Mouse (Mus musculus) E14TG2a.4 (cell line): ENCODE results near the gene Adam19.

Source experiments
- CTCF ChIP-seq: conservative IDR thresholded peaks from 2 replicates; pipeline ENCODE4 v1.5.1; 2014; ENCODE audit warnings: low read length
- NANOG ChIP-seq: IDR thresholded peaks from 2 replicates; pipeline ENCODE4 v1.6.1; 2014; ENCODE audit warnings: borderline replicate concordance, low read length, mixed read lengths
- POU5F1 ChIP-seq: IDR thresholded peaks from 2 replicates; pipeline ENCODE4 v1.6.1; 2014; ENCODE audit warnings: low read length, borderline replicate concordance

DNA sequence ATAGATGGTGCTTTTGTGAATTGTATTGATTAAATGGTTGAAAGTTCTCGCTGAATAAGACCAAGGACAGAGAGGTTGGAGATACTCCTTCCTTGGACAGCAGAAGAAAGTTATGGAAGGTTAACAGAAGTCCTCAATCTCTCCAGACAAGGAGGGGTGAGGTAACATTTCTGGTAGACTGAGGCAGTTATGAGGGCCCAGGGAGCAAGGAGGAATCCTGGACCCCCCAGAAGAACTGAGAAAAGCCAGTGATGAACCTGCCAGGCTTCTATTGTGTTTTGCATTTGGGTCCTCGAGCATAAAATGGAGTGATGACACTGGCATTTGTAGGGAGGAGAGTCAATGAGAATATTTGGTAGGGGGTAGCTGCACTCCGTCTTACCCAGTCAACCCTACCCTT lies 129.2 kb downstream of the Adam19 start:
- TF ChIP-seq CTCF = no peak
- no peak for TF ChIP-seq NANOG
- TF ChIP-seq POU5F1 = no peak
